Mouse (Mus musculus) left cerebral cortex, adult 2 months (tissue): ENCODE measurements at regions not wholly inside any gene's neighbourhood (a gene's known extent, or its start where the extent isn't known, plus 50 kb on each side); places are given as distances from the start of the nearest gene placed in this dataset.
A peak's percentile ranks its signal among the peaks of the same experiment; 100 is the strongest.

Experiments used
- DNase-seq, 2 experiments: peaks; one replicate each; pipeline ENCODE4 v3.0.0; 2021 to 2022; ENCODE audit warnings: low spot score in 2 of 2, mixed read lengths in 1 of 2; ENCODE audit errors: extremely low spot score in 1 of 2
- H3K27ac ChIP-seq: fragments of 200-600 bp; 2 replicates; pipeline ENCODE4 v1.8.1; 2022
- H3K4me3 ChIP-seq: fragments of 200-600 bp; 2 replicates; pipeline ENCODE4 v1.8.1; 2022
- CTCF ChIP-seq: fragments of 200-600 bp; IDR thresholded peaks from 2 replicates; pipeline ENCODE4 v1.8.1; 2022; ENCODE audit warnings: antibody characterized with exemption, mild to moderate bottlenecking, moderate library complexity
- intact Hi-C: fragments of 180-260 bp; cut with DNase I; formaldehyde crosslinking; loops from one replicate; pipeline ENCODE4 v1.15.1; 2025

GRCm38 (mm10) chr3:50848528-50848927 lies 375.7 kb upstream of the Noct start:
- no peak for TF ChIP-seq CTCF
- Histone ChIP-seq H3K27ac (no peak overlapping the region), H3K4me3 (no peak overlapping the region)
- no peak for DNase-seq
- intact Hi-C loops, result no loop called here

- Histone ChIP-seq H3K27ac (no peak overlapping the region), H3K4me3 (no peak overlapping the region)
- no peak for TF ChIP-seq CTCF
- intact Hi-C loops, result no loop called here
- DNase-seq, result no peak
These were observed 373.1 kb upstream of the Noct start for GRCm38 (mm10) chr3:50851083-50851637.

GRCm38 (mm10) chr3:50867105-50867504 lies 357.1 kb upstream of the Noct start:
- Histone ChIP-seq H3K4me3 (no peak overlapping the region), H3K27ac (no peak overlapping the region)
- intact Hi-C loops, result no loop called here
- no peak for TF ChIP-seq CTCF
- DNase-seq, result no peak

- no peak for TF ChIP-seq CTCF
- no peak for DNase-seq
- Histone ChIP-seq H3K27ac (no peak overlapping the region), H3K4me3 (no peak overlapping the region)
- intact Hi-C loops, result no loop called here
These were observed 355.0 kb upstream of the Noct start for GRCm38 (mm10) chr3:50869211-50869610.

- DNase-seq, result no peak
- Histone ChIP-seq H3K27ac (no peak overlapping the region), H3K4me3 (no peak overlapping the region)
- TF ChIP-seq CTCF, result no peak
- intact Hi-C loops, result no loop called here
These were observed 345.2 kb upstream of the Noct start for GRCm38 (mm10) chr3:50879050-50879449.

- no peak for TF ChIP-seq CTCF
- intact Hi-C loops, result no loop called here
These were observed 344.7 kb upstream of the Noct start for GRCm38 (mm10) chr3:50879595-50879994.

GRCm38 (mm10) chr3:50881437-50882248 lies 342.6 kb upstream of the Noct start:
- peak overlapping the region; percentile 75; the same call in 1 of the 2 replicates for H3K27ac ChIP-seq
- intact Hi-C loops, result no loop called here
- TF ChIP-seq CTCF, result no peak
- no peak overlapping the region for H3K4me3 ChIP-seq
- no peak for DNase-seq

More at GRCm38 (mm10) chr3:50879595-50879994, 344.7 kb upstream of the Noct start:
- no peak for DNase-seq
- Histone ChIP-seq H3K4me3 (no peak overlapping the region), H3K27ac (no peak overlapping the region)

- intact Hi-C loops, result no loop called here
- no peak overlapping the region for H3K4me3 ChIP-seq
- no peak for DNase-seq
- peak overlapping the region; percentile 75 for H3K27ac ChIP-seq
- no peak for TF ChIP-seq CTCF
These were observed 342.0 kb upstream of the Noct start for GRCm38 (mm10) chr3:50882249-50882733.

- Histone ChIP-seq H3K27ac (no peak overlapping the region), H3K4me3 (no peak overlapping the region)
- DNase-seq, result no peak
- intact Hi-C loops, result no loop called here
- no peak for TF ChIP-seq CTCF
These were observed 337.9 kb upstream of the Noct start for GRCm38 (mm10) chr3:50886336-50886735.

GRCm38 (mm10) chr3:50887002-50887401 lies 337.2 kb upstream of the Noct start:
- no peak for TF ChIP-seq CTCF
- DNase-seq, result no peak
- Histone ChIP-seq H3K27ac (no peak overlapping the region), H3K4me3 (no peak overlapping the region)
- intact Hi-C loops, result no loop called here

- no peak overlapping the region for H3K4me3 ChIP-seq
- intact Hi-C loops, result no loop called here
- H3K27ac ChIP-seq, result no peak overlapping the region
- no peak for TF ChIP-seq CTCF
- DNase-seq, result no peak
These were observed 335.6 kb upstream of the Noct start for GRCm38 (mm10) chr3:50888571-50889210.

- no peak for TF ChIP-seq CTCF
- intact Hi-C loops, result no loop called here
- no peak for DNase-seq
- Histone ChIP-seq H3K27ac (no peak overlapping the region), H3K4me3 (no peak overlapping the region)
These were observed 333.7 kb upstream of the Noct start for GRCm38 (mm10) chr3:50890537-50890936.
